11 mouse cellular contexts compared by ENCODE assay signal in the genomic region with DNA sequence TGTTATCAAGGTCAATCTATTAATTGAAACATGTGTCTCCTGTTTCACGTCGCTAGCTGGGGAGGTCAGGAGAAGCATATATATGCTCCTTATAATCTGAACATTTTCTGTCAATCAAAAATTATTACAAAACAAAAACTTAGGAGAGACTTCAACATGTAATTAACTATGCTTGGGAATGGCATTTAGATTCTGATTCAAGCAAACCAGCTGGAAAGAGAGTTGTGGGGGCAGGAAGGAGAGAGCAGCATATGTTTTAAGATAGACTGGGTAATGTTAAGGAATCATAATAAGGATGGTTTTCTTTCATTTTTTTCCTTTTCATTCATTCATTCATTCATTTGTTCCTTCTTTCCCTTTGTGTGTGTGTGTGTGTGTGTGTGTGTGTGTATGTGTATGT.
"Had no signal": no experiment of that assay in that cellular context is flagged by ENCODE, and none has a peak within 500 bp of the region (broad histone marks: within the 10 kb centered on the region; RNA-seq: fewer than 3 reads in every experiment).

No protein-coding gene starts in this region.

- H3K4me1 ChIP-seq: intestine, embryonic 15.5 days; limb, embryonic 13.5 days; midbrain, embryonic 13.5 days; neural tube, embryonic 15.5 days had no signal

- H3K4me3 ChIP-seq: intestine, embryonic 15.5 days; limb, embryonic 13.5 days; midbrain, embryonic 13.5 days; myocyte; neural tube, embryonic 15.5 days had no signal

- DNase-seq: kidney, adult 18-20 months; kidney, postnatal 10 days; kidney, postnatal 4 days; lung, adult 18-20 months; lung, postnatal 36 days; thymus, postnatal 4 days had no signal
